22 mouse cellular contexts compared by ENCODE assay signal in genomic region chr2:125644912-125645311, GRCm38 (mm10). TPM values are rescaled to one million over a fixed set of nuclear protein-coding genes. Genes with fewer than 3 reads are reported as not detected.
DNase-seq lines count a peak whose midpoint lies in the region; ATAC-seq and TF ChIP-seq lines count a peak whose summit lies in the region.
"Had no signal": no experiment of that assay in that cellular context is flagged by ENCODE, and none has a peak within 500 bp of the region (broad histone marks: within the 10 kb centered on the region; RNA-seq: fewer than 3 reads in every experiment).

No protein-coding gene starts in this region.

- no peaks in the 10 kb centered on the region for H3K9me3 ChIP-seq in forebrain, embryonic 16.5 days (ENCODE audit: control insufficient read depth, low read length)
- no peaks in the 10 kb centered on the region for H3K9me3 ChIP-seq in forebrain, embryonic 10.5 days
- H3K9me3 ChIP-seq in hindbrain, embryonic 16.5 days (ENCODE audit: control insufficient read depth, low read length) = no peaks in the 10 kb centered on the region
- no peaks in the 10 kb centered on the region for H3K9me3 ChIP-seq in hindbrain, embryonic 11.5 days (ENCODE audit: control insufficient read depth, low read length)
- H3K9me3 ChIP-seq: embryonic facial prominence, embryonic 10.5 days; embryonic facial prominence, embryonic 13.5 days had no signal

- TF ChIP-seq POLR2A in brain, embryonic 14.5 days (IDR thresholded peaks at IDR 0.05; ENCODE audit: borderline replicate concordance, extremely low read depth, insufficient read depth, insufficient read length, poor library complexity, severe bottlenecking) = no peak

- no peak overlapping the region for H3K4me2 ChIP-seq in forebrain, embryonic 16.5 days (ENCODE audit: low read length)
- H3K4me2 ChIP-seq in hindbrain, embryonic 16.5 days (ENCODE audit: low read length) = no peak overlapping the region
- H3K4me2 ChIP-seq in hindbrain, embryonic 11.5 days (replicated peaks; ENCODE audit: low read depth, low read length) = no peak overlapping the region
- H3K4me2 ChIP-seq: embryonic facial prominence, embryonic 13.5 days; heart, embryonic 11.5 days had no signal

- H3K27ac ChIP-seq in forebrain, embryonic 16.5 days (ENCODE audit: low read length) = no peak overlapping the region
- H3K27ac ChIP-seq in forebrain, embryonic 10.5 days = no peak overlapping the region
- H3K27ac ChIP-seq in hindbrain, embryonic 16.5 days (ENCODE audit: low read depth, low read length) = no peak overlapping the region
- H3K27ac ChIP-seq in hindbrain, embryonic 11.5 days (ENCODE audit: low read depth, low read length) = no peak overlapping the region
- H3K27ac ChIP-seq: embryonic facial prominence, embryonic 10.5 days; embryonic facial prominence, embryonic 13.5 days; gastrocnemius, adult 2 months had no signal

- H3K36me3 ChIP-seq in forebrain, embryonic 16.5 days (ENCODE audit: control insufficient read depth, insufficient read depth) = no peaks in the 10 kb centered on the region
- no peaks in the 10 kb centered on the region for H3K36me3 ChIP-seq in forebrain, embryonic 10.5 days (replicated peaks)
- H3K36me3 ChIP-seq in hindbrain, embryonic 16.5 days (ENCODE audit: control insufficient read depth, insufficient read depth, low read length) = no peaks in the 10 kb centered on the region
- H3K36me3 ChIP-seq in hindbrain, embryonic 11.5 days (ENCODE audit: control insufficient read depth, insufficient read depth, low read length) = no peaks in the 10 kb centered on the region
- H3K36me3 ChIP-seq: embryonic facial prominence, embryonic 10.5 days; embryonic facial prominence, embryonic 13.5 days had no signal

- DNase-seq in forebrain, embryonic 10.5 days (ENCODE audit: extremely low spot score, low spot score) = no peak
- DNase-seq in hindbrain, embryonic 11.5 days (ENCODE audit: low spot score) = no peak
- DNase-seq in brain, embryonic 14.5 days (ENCODE audit: low read depth) = peak; percentile 11
- no peak for DNase-seq in thymus, postnatal 4 days
- DNase-seq: adrenal gland, adult 2 months; adrenal gland, postnatal 14 days; cerebellum, adult 11-12 months; cerebellum, adult 8-10 months; cerebellum, postnatal 10 days; cerebellum, postnatal 36 days; embryo, embryonic 11 days; gastrocnemius, adult 2 months; gastrocnemius, postnatal 14 days; kidney, adult 2 months had no signal

- H3K4me3 ChIP-seq in forebrain, embryonic 16.5 days (replicated peaks; ENCODE audit: low read length) = no peak overlapping the region
- no peak overlapping the region for H3K4me3 ChIP-seq in forebrain, embryonic 10.5 days
- no peak overlapping the region for H3K4me3 ChIP-seq in hindbrain, embryonic 16.5 days (ENCODE audit: low read length)
- H3K4me3 ChIP-seq in hindbrain, embryonic 11.5 days (ENCODE audit: low read depth, low read length) = no peak overlapping the region
- H3K4me3 ChIP-seq: embryonic facial prominence, embryonic 10.5 days; embryonic facial prominence, embryonic 13.5 days; erythroblast, embryonic 14.5 days; gastrocnemius, adult 2 months had no signal

- H3K4me1 ChIP-seq in forebrain, embryonic 16.5 days (replicated peaks; ENCODE audit: control insufficient read depth, insufficient read depth, low read length) = peaks cover 5% of the 10 kb centered on the region
- H3K4me1 ChIP-seq in forebrain, embryonic 10.5 days = peaks cover 9% of the 10 kb centered on the region
- no peaks in the 10 kb centered on the region for H3K4me1 ChIP-seq in hindbrain, embryonic 16.5 days (ENCODE audit: control insufficient read depth, insufficient read depth, low read depth, low read length)
- no peaks in the 10 kb centered on the region for H3K4me1 ChIP-seq in hindbrain, embryonic 11.5 days (replicated peaks; ENCODE audit: control insufficient read depth, insufficient read depth, low read length)
- H3K4me1 ChIP-seq: embryonic facial prominence, embryonic 10.5 days; embryonic facial prominence, embryonic 13.5 days had no signal

- no peaks in the 10 kb centered on the region for H3K27me3 ChIP-seq in forebrain, embryonic 16.5 days (replicated peaks; ENCODE audit: control insufficient read depth, insufficient read depth, low read length)
- no peaks in the 10 kb centered on the region for H3K27me3 ChIP-seq in forebrain, embryonic 10.5 days (ENCODE audit: poor library complexity, severe bottlenecking)
- no peaks in the 10 kb centered on the region for H3K27me3 ChIP-seq in hindbrain, embryonic 16.5 days (replicated peaks; ENCODE audit: control insufficient read depth, insufficient read depth, low read length)
- no peaks in the 10 kb centered on the region for H3K27me3 ChIP-seq in hindbrain, embryonic 11.5 days (ENCODE audit: control insufficient read depth, insufficient read depth, low read length)
- H3K27me3 ChIP-seq: embryonic facial prominence, embryonic 13.5 days had no signal

- WGBS in forebrain, embryonic 16.5 days = 57% methylated on average over 6 of the region's 6 CpGs
- WGBS in forebrain, embryonic 10.5 days = 89% methylated on average over 6 of the region's 6 CpGs
- 49% methylated on average over 6 of the region's 6 CpGs for WGBS in hindbrain, embryonic 16.5 days
- 78% methylated on average over 6 of the region's 6 CpGs for WGBS in hindbrain, embryonic 11.5 days

- no peak for TF ChIP-seq CTCF in brain, embryonic 14.5 days (IDR thresholded peaks at IDR 0.05; ENCODE audit: borderline replicate concordance, extremely low read depth, insufficient read depth, insufficient read length)

- ATAC-seq in forebrain, embryonic 16.5 days = peak; percentile 69
- ATAC-seq in hindbrain, embryonic 16.5 days = peak; percentile 14; the same call in 1 of the 2 replicates
- no peak for ATAC-seq in hindbrain, embryonic 11.5 days (ENCODE audit: low FRiP score)
- ATAC-seq: CD4-positive, CD25-positive, alpha-beta regulatory T cell, adult 4 months; intestine, postnatal 0 days had no signal

- H3K9ac ChIP-seq in forebrain, embryonic 16.5 days (replicated peaks; ENCODE audit: low read depth, low read length) = no peak overlapping the region
- no peak overlapping the region for H3K9ac ChIP-seq in hindbrain, embryonic 16.5 days (ENCODE audit: low read depth, low read length)
- H3K9ac ChIP-seq in hindbrain, embryonic 11.5 days (ENCODE audit: low read depth, low read length) = no peak overlapping the region
- H3K9ac ChIP-seq: embryonic facial prominence, embryonic 13.5 days had no signal

RNA-seq across cellular contexts. Expression of gene Cep152, which starts 20.0 kb away (rescaled TPM):
- polyA plus RNA-seq in forebrain, embryonic 16.5 days (2015; fragmentation: Nextera tagmentation; extraction: Ambion mirVana) = 4.8 and 5.1 TPM in 2 replicates
- polyA plus RNA-seq in forebrain, embryonic 10.5 days (2016; fragmentation: Nextera tagmentation; extraction: Ambion mirVana) = 12.4 and 12.5 TPM in 2 replicates
- polyA plus RNA-seq in hindbrain, embryonic 16.5 days (2015; fragmentation: Nextera tagmentation; extraction: Ambion mirVana) = 2.4 and 3.0 TPM in 2 replicates
- polyA plus RNA-seq in hindbrain, embryonic 11.5 days (2014; fragmentation: Nextera tagmentation; extraction: Ambion mirVana) = 7.6 and 9.9 TPM in 2 replicates
- polyA plus RNA-seq in brain, embryonic 14.5 days (2012; rRNA removed) = 3.5 and 4.4 TPM in 2 replicates

RNA-seq across cellular contexts. Expression of gene Eid1, which starts 28.0 kb away (rescaled TPM):
- polyA plus RNA-seq in forebrain, embryonic 16.5 days (2015; fragmentation: Nextera tagmentation; extraction: Ambion mirVana) = 317 and 327 TPM in 2 replicates
- 123 and 126 TPM in 2 replicates for polyA plus RNA-seq in forebrain, embryonic 10.5 days (2016; fragmentation: Nextera tagmentation; extraction: Ambion mirVana)
- polyA plus RNA-seq in hindbrain, embryonic 16.5 days (2015; fragmentation: Nextera tagmentation; extraction: Ambion mirVana) = 373 and 390 TPM in 2 replicates
- 314 and 320 TPM in 2 replicates for polyA plus RNA-seq in hindbrain, embryonic 11.5 days (2014; fragmentation: Nextera tagmentation; extraction: Ambion mirVana)
- 244 and 326 TPM in 2 replicates for polyA plus RNA-seq in brain, embryonic 14.5 days (2012; rRNA removed)
